15 mouse cellular contexts compared by ENCODE assay signal in the genomic region with DNA sequence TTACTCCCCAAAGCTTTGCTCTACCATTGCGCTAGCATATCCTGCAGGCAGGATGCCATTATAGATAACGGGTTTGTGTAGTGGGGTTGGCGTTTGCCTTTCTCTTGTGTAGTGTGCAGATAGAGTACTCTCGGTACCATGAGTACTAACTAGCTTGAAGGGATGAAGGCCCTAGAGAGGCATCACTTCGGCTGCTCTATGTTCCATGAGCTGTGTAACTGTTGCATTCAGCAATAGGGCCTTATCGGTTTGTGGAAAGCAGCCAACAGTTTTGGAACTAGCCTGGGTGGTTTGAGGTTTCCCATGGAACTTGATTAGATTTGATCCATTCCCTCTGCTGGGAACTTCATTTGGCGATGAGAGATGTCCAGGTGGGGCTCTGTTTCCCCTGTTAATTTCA. TPM values are rescaled to one million over a fixed set of nuclear protein-coding genes. Genes with fewer than 3 reads are reported as not detected.
"Had no signal": no experiment of that assay in that cellular context is flagged by ENCODE, and none has a peak within 500 bp of the region (broad histone marks: within the 10 kb centered on the region; RNA-seq: fewer than 3 reads in every experiment).

No protein-coding gene starts in this region.

- H3K27me3 ChIP-seq: liver, embryonic 15.5 days; midbrain, embryonic 13.5 days; neural tube, embryonic 13.5 days had no signal

- H3K9ac ChIP-seq: liver, embryonic 15.5 days; midbrain, embryonic 13.5 days; neural tube, embryonic 13.5 days had no signal

- H3K4me1 ChIP-seq: limb, embryonic 10.5 days; liver, embryonic 15.5 days; midbrain, embryonic 13.5 days; neural tube, embryonic 13.5 days had no signal

- H3K4me2 ChIP-seq: liver, embryonic 11.5 days; liver, embryonic 15.5 days; midbrain, embryonic 13.5 days; neural tube, embryonic 13.5 days had no signal

- DNase-seq: lung, adult 2 months; lung, postnatal 36 days; thymus, postnatal 4 days had no signal

- H3K9me3 ChIP-seq: limb, embryonic 10.5 days; liver, embryonic 15.5 days; midbrain, embryonic 13.5 days; neural tube, embryonic 13.5 days had no signal

- H3K27ac ChIP-seq: limb, embryonic 10.5 days; liver, embryonic 15.5 days; midbrain, embryonic 13.5 days; neural tube, embryonic 13.5 days; stomach, postnatal 0 days had no signal

- ATAC-seq: lung, postnatal 0 days; midbrain, embryonic 13.5 days had no signal

- H3K4me3 ChIP-seq: limb, embryonic 10.5 days; liver, embryonic 15.5 days; midbrain, embryonic 13.5 days; neural tube, embryonic 13.5 days had no signal

- H3K36me3 ChIP-seq: limb, embryonic 10.5 days; liver, embryonic 15.5 days; midbrain, embryonic 13.5 days; neural tube, embryonic 13.5 days had no signal

RNA-seq across cellular contexts. Expression of gene Dspp, which starts 12.8 kb away (rescaled TPM):
- total RNA-seq: layer of hippocampus, postnatal 10 days; megakaryocyte progenitor cell, adult 5-6 weeks; monocyte, adult 5-6 weeks had no signal
- polyA plus RNA-seq: kidney, embryonic 16.5 days; limb, embryonic 10.5 days; limb, embryonic 14.5 days; liver, embryonic 11.5 days; liver, embryonic 15.5 days; lung, adult 2 months; lung, postnatal 0 days; midbrain, embryonic 13.5 days; neural tube, embryonic 13.5 days; stomach, postnatal 0 days had no signal

RNA-seq across cellular contexts. Expression of gene Sparcl1, which starts 44.2 kb away (rescaled TPM):
- total RNA-seq: megakaryocyte progenitor cell, adult 5-6 weeks; monocyte, adult 5-6 weeks had no signal

RNA-seq across cellular contexts. Expression of gene Dmp1, which starts 44.7 kb away (rescaled TPM):
- total RNA-seq: megakaryocyte progenitor cell, adult 5-6 weeks; monocyte, adult 5-6 weeks had no signal
- polyA plus RNA-seq: limb, embryonic 10.5 days; liver, embryonic 15.5 days; lung, adult 2 months had no signal
